Mouse (Mus musculus) lung, postnatal 25 days (tissue): ENCODE measurements around the gene Adcy1.

ENCODE experiments used
- DNase-seq: peaks from one replicate; pipeline ENCODE4 v3.0.0; 2022; ENCODE audit warnings: low spot score

Adcy1 gene

GRCm38 (mm10) chr11:7187472-7187871 is 124.2 kb downstream of the Adcy1 start:
- no peak for DNase-seq

GRCm38 (mm10) chr11:7188469-7188868 is 125.2 kb downstream of the Adcy1 start, which contains the start of gene Gm11985:
TSS of gene Gm11985 (minus strand) at chr11:7188569.
- DNase-seq, result no peak

GRCm38 (mm10) chr11:7192710-7193109 is 129.4 kb downstream of the Adcy1 start:
- no peak for DNase-seq

GRCm38 (mm10) chr11:7193134-7193533 is 129.8 kb downstream of the Adcy1 start:
- no peak for DNase-seq

- no peak for DNase-seq
These were observed 131.4 kb downstream of the Adcy1 start for GRCm38 (mm10) chr11:7194432-7195311.

- DNase-seq, result no peak
These were observed 132.0 kb downstream of the Adcy1 start for GRCm38 (mm10) chr11:7195312-7195685.

GRCm38 (mm10) chr11:7197491-7197941 is 134.2 kb downstream of the Adcy1 start, which contains the start of gene Igfbp1:
TSS of gene Igfbp1 (plus strand) at chr11:7197782.
- no peak for DNase-seq

- DNase-seq, result no peak
These were observed 134.7 kb downstream of the Adcy1 start for GRCm38 (mm10) chr11:7198006-7198405.

- DNase-seq, result no peak
These were observed 135.4 kb downstream of the Adcy1 start for GRCm38 (mm10) chr11:7198481-7199256.

GRCm38 (mm10) chr11:7199736-7200392 is 136.6 kb downstream of the Adcy1 start:
- peak; percentile 60 for DNase-seq

- DNase-seq, result no peak
These were observed 137.1 kb downstream of the Adcy1 start for GRCm38 (mm10) chr11:7200393-7200783.

- no peak for DNase-seq
These were observed 138.9 kb downstream of the Adcy1 start for GRCm38 (mm10) chr11:7202206-7202605.

GRCm38 (mm10) chr11:7203846-7204245 is 140.6 kb downstream of the Adcy1 start:
- DNase-seq, result no peak

- peak; percentile 62 for DNase-seq
These were observed 147.1 kb downstream of the Adcy1 start for GRCm38 (mm10) chr11:7210343-7210742.

GRCm38 (mm10) chr11:7211211-7211610 is 147.9 kb downstream of the Adcy1 start:
- DNase-seq, result no peak

GRCm38 (mm10) chr11:7212126-7212798 is 149.0 kb downstream of the Adcy1 start:
- no peak for DNase-seq

GRCm38 (mm10) chr11:7213161-7213500 is 149.8 kb downstream of the Adcy1 start:
- no peak for DNase-seq

GRCm38 (mm10) chr11:7213501-7214341 is 150.4 kb downstream of the Adcy1 start, which contains the start of gene Igfbp3:
TSS of gene Igfbp3 (minus strand) at chr11:7213923.
- DNase-seq, result no peak

GRCm38 (mm10) chr11:7214342-7214660 is 151.0 kb downstream of the Adcy1 start:
- DNase-seq, result no peak

- DNase-seq, result peak; percentile 24
These were observed 151.5 kb downstream of the Adcy1 start for GRCm38 (mm10) chr11:7214761-7215160.

GRCm38 (mm10) chr11:7215703-7216102 is 152.4 kb downstream of the Adcy1 start:
- peak; percentile 48 for DNase-seq
